Mouse (Mus musculus) ovary, postnatal 36 days (tissue): ENCODE data around the gene Gm7358.
"Not testable (repeated sequence)": the region's sequence is repeated elsewhere in the genome, so short reads cannot be mapped to it uniquely, and the experiment has no call there.

ENCODE experiments used
- DNase-seq: peaks from one replicate; pipeline ENCODE4 v3.0.0; 2022; ENCODE audit warnings: low spot score, mixed read lengths

Gene Gm7358

DNA sequence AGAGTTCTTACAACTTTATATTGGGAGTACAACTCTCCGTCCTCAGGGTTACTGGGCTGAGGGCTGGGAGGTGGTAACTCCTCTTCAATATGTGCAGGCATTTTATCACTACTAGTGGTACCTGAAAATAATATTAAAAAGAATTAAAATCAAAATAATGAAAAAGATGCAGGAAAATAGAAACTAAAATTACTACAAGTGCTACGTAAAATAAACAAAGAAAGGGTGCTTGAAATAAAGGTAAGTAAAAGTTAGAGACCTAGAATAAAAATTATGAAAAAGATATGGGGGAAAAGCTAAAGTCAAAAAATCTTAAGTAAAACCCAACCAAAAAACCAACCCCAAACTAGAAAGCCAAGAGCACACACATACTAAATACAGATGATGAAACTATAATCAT, at the start of gene Gm7358:
Gm7358 (minus strand) TSS at position 101 of the 400 bp plus-strand sequence.
- DNase-seq, result not testable (repeated sequence)

DNA sequence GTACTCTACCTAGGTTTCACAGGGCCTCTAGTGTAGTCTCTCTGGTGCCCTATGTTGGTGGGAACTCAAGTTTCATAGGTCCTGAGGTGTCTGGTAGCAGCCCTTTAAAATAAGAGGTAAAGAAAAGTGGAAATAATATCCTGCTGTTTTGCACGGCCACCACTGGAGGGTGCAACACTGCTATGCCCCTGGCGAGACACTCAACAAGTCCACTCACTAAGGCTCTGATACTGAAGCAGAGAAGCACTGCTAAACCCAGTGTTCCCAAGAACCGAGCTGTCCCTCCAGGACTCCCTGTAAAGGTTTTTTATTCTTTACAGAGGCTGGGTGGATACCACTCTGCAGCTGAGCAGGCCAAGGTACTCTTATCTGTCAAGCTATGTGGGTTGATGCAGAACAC, 43.7 kb upstream of the Gm7358 start:
- DNase-seq, result not testable (repeated sequence)

DNA sequence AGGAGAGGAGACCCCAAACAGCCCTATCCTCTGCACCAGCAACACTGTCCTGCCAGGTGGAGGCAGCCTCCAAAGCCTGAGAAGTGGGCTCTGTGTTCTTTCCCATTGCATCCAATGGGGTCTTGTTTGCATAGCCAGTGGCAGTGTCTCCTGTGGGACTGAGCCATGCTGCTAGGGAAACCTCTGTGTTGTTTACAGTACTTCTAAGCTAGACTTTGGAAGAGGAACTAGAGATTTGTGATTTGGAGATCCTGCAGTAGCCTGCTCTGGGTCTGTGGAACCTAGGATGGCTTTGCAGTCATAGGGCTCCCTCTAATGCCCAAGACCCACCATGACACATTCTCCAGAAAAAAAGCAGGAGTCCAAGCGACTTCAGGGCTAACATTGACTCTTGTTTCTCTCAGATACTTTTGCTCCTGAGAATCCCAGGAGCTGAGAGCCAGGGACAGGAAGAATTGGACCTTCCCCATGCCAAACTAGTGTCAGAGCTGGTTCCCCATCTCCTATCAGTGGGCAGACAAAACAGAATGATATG, 42.2 kb upstream of the Gm7358 start:
- DNase-seq, result not testable (repeated sequence)

DNA sequence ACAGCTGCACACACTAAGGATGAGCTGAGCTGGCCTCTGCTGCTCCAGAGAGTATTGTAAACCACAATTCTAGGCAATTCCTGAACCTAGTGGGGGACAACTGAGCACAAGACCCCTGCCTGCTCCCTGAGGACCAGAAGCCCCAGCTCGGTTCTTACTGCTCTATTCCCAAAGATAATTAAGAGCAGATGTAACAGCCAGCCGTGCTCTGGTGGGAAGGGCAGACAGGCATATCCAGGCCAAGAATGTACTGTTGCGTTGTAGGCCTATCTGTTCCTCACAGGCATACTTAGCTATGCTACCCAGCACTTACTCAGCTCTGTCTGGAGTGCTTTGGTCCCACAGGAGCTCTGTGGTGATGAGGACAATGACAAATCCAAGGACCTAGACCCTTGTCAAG, 40.6 kb upstream of the Gm7358 start:
- not testable (repeated sequence) for DNase-seq

DNA sequence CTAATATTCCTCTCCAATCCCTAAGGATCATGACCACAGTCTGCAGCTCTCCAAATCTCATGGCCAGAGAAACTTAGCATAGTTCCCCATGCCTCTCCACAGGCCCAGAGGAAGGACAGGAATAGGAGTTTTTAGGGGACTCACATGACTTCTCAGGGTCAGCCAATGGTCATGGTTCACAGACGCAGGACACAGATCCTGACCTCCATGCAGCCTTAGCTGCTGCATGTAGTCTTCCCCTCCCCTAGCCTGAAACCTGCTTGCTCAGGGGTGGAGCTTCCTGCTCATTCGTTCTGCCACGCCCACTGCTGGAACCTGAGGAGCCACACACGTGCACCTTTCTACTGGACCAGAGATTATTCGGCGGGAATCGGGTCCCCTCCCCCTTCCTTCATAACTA, 34.8 kb upstream of the Gm7358 start:
- not testable (repeated sequence) for DNase-seq

DNA sequence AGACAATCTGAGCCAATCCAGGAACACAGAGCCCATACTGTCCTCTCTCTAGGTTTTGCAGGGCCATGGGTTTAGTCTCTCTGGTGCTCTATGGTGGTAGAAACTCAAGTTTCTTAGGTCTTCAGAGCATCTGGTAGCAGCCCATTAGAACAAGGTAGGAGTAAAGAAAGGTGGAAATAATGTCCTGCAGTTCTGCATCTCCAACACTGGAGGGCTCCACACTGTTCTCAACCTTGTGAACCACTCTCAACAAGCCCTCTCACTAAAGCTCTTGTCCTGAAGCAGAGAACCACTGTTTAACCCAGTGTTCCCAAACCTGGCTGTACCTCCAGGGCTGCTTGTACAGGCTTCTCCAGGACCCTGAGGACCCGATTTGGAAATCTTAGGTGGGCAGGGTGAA, 27.3 kb upstream of the Gm7358 start:
- DNase-seq, result not testable (repeated sequence)

DNA sequence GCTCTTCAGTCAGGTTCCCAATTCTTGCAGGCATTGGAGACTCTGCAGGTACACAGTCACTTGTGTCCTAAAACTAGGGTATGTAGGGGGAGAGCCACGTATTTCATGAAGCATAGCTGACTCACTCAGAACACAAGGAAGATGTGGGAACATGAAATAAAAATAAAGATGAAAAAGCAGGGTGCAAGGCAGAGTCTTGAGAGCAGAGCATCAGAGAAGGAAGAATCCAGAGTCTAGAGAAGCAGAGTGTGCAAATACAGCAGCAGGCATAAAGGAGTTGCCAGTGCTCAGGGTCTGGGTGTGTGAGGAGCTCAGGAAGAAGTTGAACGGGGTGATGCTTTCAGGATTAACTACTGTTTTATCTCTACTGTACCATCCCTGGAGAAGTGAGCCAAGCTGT, 17.5 kb downstream of the Gm7358 start:
- not testable (repeated sequence) for DNase-seq

DNA sequence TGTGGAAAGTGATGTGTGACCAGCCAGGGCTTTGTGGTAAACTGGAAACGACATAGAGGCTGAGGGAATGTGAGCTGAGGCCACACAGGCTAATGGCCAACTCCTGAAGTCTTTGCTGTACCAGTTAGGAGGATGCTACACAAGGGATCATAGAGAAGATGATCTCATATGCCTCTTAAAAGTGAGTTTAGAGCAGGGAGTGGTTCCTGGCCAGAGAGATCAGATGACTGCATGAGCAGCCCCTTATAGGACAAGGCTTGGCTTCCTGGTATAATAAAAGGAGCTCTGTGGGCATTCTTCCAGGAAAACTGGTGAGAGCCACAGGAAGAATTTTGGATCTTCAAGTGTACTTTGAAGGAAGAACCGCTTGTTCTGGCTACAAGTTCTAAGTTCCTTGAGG, 22.3 kb downstream of the Gm7358 start:
- not testable (repeated sequence) for DNase-seq

DNA sequence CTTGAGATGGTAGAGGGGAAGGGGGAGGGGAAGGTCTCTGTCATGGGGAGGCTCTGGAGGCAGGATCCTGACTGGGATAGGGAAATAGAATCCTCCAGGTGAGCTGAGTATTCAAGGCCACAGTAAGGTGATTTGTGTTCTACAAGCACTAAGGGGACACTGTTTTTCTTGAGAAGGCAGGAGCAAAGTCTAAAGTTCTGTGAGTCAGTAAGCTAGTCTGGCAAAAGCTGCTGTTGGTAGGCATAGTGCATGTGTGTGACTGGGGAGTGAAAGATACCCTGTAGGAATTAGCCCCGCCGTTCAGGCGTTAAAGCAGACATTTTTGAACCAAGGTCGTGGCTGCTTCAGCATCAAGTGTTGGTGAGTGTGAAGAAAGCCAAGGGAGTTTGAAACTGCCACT, 23.2 kb downstream of the Gm7358 start:
- DNase-seq, result not testable (repeated sequence)
